Mouse (Mus musculus): ENCODE data around the gene Gnmt.

The Gnmt gene

DNA sequence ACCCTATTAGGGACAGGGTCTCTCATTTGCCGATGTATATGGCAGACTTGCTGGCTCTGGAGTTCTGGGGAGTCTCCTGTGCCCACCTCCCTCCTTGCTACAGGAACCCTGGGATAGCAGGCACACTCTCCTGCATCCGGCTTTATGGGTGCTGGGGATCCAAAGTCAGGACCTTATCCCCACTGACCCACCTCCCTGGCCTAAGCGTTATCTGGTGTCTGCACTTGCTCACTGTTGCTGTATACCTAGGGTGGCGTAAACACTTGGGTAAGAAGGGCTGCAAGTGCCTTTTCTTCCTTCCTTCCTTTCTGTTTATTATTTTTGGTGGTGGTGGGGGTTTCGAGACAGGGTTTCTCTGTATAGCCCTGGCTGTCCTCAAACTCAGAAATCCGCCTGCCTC is 12.3 kb upstream of the Gnmt start:
- DNase-seq, result no peak

DNA sequence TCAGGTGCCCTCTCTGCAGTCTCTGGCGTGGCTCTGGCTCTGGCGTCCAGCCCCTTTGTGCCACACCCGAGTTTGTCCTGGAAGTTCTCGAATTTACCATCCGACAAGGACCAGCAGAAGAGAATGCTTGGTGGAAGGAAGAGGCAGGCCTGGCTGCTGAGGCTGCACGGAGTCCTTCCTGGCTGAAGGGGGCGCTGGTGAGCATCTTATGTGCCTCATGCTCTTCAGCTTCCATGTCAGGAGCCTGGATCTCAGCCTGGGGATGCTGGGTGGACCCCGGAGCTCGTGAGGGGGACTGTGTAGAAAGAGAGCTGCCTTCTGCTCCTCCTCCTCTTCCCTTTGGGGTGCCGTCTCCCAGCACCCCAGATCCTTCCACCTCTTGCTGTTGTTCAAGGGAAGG is 7.2 kb upstream of the Gnmt start:
- DNase-seq, result no peak

DNA sequence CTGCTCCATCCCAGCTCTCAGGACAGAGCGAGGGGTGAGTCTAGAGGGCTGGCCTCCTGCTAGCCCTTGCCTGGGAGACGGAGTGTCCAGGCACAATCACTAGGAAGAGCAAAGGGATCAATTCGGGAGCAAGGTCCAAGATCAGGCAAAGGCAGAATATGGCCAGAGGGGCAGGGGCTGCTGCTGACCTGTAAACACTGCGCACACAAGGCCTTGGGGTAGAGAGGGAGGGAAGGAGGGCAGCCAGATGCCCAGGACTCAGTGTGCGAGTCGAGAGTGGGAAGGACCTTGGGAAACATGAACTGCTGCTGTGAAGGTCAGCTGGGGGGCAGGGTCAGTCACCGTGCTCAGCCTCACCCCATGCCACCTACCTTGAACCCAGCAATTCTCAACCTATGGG is 6.3 kb upstream of the Gnmt start:
- DNase-seq, result no peak

DNA sequence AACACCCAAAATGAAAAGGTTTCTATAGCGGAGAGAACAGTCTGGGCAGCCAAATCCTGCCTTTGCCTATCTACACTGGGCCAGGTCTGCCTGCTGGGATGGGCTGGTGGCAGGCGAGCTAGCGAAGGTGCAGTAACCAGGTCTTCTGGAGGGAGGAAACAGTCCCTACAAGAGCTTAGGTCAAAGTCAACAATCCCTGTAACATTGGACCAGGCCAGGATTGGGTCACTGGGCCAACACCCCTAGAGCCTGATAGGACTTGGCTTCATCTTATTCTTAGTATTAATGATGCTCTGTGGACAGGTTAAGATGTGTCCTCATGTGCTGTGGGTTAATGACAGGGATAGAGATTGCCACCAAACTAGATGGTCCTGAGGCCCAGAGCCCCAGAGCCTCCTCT is 5.1 kb upstream of the Gnmt start:
- no peak for DNase-seq

DNA sequence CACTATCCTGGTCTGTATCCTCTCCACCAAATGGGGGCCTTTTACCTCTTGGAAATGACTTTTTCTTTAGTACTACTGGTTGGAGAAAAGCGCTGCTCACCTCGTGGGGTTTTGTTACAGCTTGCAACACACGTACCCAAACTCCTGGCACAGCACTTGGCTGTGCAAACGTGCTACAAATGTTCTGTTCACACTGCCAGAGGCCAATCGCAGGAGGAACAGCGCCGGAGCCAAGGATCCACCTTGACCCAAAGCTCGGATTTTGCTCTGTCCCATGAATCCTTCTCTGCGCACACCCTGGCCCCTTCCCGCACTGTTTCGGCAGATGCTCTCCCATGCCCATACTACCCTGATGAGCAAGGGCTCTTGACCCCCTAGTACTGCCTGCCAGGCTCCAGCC is 472 bp downstream of the Gnmt start:
- DNase-seq, result no peak

DNA sequence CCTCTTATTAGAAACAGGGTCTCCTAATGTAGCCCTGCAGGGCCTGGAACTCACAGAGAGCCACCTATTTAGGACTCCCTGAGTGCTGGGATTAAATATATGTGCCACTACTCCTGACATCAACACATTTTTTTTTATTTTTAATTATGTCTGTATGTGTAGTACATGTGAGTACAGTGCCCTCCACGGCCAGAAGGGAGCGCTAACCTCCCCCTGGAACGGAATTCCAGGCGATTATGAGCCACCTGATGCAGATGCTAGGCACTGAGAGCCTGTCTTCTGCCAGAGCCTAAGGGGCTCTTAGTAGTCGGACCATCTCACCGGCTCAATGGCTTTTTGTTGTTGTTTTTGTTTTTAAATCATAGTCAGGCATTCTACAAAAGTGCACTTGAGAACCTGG is 947 bp downstream of the Gnmt start:
- no peak for DNase-seq

DNA sequence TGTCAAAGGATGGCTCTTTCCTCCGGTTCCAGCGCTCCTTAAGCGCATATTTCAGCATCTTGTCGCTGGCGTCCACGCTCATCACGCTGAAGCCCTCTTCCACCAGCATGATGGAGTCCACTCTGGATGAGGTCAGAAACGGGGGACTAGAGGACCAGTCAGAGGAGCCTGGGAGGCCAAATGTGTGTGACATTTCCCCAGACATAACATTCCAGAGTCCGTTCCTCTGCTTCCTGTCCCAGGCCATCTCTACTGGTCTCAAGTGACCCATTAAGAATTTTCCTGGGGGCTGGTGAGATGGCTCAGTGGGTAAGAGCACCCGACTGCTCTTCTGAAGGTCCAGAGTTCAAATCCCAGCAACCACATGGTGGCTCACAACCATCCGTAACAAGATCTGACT is 1.7 kb downstream of the Gnmt start:
- DNase-seq, result no peak

DNA sequence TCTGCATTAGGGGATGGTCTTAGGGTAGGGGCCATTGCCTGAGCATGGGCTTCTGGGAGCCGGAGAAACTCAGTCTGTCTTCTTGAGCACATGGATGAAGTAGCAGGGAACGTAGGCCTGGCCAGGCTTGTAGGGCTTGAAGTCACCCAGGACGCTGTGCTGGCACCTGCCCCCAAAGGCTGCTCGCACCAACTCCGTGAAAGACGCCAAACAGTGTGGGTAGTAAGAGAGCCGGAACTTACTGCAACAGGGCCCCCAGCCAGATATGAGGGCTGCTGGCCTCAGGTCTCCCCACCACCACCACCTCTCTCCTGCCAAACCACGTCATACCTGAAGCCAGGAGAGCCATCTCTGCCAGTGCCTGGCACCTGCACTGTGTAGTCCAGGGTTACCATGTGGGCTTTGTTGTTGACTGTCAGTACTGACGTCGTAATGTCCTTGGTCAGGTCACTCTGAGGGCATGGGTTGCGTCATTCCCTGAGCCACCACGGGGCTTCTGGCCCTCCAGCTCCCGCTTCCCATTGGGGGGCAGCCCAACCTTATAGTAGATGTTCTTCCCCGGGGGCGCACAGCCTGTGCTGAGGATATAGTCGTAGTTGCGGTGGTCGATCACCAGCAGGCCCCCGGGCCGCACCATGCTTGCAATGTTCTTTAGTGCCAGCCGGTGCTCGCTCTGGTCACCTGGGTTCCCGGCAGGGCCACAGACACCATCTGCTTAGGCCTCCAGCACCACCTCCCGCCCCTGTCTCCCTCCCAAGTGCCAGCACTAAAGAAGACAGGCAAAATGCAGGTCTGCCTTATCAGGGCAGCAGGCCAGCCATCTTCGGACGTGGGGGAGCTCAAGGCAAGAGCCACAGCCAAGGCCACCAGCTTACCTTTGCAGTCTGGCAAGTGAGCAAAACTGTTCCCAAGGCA is 3.0 kb downstream of the Gnmt start:
- DNase-seq, result no peak

DNA sequence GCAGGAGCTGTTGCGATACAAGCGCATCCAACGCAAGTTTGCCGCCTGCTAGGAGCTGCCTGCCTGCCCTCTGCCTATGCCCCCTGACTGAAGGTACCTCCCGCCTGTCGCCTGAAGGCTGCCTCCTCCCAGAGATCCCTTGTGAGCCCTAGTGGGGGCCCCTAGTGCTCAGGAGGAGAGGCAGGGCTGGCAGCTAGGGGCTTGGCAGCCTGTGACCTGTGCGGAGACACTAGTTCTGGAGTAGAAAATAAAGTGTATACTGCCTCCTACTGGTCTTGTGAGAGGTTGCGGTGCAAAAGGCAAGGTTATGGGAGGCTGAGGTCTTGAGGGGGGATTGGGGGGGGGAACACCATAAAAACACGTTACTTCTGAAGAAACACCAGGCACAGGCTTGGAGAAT is 3.7 kb downstream of the Gnmt start:
- no peak for DNase-seq

DNA sequence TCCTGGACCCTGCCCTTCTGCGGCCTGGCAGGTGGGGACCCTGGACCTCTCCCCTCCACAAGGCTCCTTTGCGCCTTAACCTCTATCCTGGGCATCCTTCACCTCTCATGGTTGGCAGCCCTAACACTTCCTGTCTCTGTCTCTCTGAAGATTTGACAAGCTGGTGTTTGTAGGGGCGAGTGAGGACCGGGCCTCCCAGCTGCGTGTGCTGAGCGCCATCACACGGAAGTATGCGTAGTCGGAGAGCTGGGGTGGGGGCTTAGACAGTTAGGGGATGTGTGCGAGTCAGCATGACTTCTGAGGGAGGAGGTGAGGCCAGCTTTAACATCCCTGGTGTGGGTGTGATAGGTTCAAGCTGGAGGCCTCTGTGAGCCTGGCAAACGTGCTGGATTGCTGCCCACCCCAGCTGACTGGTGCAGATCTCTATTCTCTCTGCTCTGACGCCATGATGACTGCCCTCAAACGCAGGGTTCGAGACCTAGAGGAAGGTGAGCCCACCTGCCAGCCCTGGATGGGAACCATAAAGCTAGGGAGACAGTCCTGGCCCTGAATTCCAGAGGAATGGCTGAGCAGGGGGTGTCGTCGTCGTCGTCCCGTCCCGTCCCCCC is 4.4 kb downstream of the Gnmt start:
- DNase-seq, result no peak

DNA sequence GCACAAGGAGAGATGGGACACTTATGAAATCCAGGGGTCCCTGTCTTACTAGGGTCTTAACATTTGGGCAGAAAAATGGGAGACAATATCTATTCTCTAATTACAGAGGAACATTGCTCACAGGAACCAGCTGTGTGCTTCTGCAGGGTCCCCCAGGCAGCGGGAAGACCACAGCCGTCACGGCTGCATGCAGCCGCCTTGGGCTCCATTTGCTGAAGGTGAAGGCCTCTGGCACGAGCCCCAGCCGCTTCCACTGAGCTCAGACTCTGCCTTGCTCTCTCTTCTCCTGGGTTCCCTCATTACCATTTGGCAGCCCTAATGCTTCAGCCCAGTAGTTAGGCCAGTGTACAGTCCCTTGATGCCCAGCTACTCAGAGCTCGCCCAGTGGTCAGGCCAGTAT is 7.9 kb downstream of the Gnmt start:
- DNase-seq, result no peak

DNA sequence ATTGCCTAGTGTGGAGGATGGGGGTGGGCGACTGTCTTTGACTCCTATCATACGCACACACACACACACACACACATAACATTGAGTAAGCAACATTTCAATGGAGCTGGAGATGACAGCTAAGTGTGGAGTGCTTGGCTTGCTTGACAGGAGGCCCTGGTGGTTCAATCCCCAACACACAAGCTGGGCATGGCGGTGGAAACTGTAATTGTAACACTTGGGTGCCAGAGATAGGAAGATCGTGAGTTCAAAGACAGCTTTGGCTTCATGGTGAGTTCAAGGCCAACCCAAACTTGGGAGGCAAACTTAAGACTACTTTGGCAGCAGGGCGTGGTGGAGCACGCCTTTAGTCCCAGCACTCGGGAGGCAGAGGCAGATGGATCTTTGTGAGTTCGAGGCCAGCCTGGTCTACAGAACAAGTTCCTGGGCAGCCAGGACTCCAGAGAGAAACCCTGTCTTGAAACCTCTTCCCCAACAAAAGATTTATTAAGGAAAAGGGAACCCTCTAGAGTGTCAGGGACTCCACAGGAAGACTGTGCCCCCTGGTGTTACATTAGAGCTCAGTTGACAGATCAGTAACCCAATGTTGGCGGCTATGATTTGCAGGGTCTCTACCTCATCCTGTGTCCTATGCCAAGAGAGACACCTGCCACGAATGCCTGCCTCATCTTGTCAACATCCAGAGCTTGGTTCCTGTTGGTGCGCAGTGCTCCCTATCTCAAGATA is 14.0 kb downstream of the Gnmt start:
- no peak for DNase-seq

DNA sequence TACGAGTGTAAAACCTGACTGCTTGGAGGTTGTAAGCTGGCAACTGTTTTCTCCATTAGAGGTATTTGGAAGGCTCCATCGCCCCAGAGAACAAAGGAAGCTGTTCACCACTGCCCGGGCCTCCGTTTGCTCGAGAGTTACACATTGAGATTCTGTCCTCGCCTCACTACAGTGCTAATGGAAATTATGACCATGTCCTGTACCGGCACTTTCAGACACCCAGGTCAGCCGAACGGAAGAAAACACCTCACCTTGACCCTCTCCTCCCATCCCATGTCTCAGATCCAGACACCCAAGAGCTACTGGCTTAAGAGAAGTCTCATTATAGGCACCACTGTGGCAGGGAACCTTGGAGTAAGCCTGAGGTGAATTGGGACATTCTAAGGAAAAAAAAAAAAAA is 15.1 kb downstream of the Gnmt start:
- no peak for DNase-seq

DNA sequence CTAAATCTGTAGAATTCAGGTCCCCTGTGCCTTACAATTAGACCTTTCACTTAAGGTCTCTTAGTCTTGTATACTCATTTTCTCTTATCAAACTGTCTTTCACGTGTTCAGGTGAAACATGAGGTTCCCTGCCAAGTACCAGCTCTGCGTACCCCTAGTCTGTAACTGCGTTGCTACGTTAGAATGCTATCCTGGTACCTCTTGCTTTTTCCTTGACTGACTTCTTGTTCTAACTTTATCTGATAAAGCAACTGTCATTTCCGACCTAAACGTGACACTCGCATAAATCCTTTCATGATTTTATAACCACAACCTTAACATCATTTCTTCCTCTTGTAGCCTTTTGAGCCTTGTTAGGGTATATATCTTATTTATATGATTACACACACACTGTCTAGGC is 16.5 kb downstream of the Gnmt start:
- DNase-seq, result no peak

DNA sequence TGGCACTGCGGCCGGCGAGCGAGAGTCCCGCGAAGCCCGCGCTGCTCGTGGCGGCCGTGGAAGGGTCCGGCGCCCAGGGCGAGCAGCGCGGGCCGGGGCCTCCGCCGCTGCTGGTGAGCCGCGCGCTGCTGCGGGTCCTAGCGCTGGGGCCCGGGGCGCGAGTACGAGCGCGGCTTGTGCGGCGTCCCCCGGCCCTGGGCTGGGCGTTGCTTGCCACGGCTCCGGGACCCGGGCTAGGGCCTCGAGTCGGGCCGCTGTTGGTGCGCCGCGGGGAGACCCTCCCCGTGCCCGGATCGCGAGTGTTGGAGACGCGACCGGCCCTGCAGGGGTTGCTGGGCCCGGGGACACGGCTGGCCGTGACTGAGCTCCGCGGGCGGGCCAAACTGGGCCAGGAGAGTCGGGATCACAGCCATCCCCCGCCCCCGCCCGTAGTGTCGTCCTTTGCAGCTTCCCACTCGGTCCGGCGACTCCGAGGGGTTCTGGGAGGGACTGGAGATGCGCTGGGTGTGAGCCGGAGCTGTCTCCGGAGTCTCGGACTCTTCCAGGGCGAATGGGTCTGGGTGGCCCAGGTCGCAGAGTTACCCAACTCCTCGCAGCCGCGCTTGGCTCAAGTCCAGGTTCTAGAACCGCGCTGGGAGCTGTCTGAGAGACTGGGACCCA is 17.2 kb downstream of the Gnmt start:
- DNase-seq, result peak; percentile 65

DNA sequence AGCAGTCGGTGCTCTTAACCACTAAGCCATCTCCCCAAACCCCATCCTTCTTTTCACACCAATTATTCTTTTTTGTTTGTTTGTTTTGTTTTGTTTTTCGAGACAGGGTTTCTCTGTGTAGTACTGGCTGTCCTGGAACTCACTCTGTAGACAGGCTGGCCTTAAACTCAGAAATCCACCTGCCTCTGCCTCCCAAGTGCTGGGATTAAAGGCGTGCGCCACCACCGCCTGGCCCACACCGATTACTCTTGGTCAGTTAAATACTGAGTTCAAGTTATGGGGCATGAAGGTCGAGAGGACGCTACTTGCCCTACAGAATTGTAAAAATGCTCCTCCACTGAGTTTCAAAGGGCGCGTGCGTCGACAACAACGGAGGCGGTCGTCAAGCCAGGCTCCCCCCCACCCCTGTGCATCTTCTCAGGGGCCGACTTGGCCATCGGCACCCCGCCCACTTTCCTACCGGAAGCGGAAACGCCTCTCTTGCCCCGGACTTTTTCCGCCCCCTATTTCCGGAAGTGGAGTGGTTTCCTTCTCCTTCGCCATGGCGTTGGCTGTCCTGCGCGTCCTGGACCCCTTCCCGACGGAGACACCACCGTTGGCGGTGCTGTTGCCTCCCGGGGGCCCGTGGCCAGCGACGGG is 17.9 kb downstream of the Gnmt start, which contains the start of gene Pex6:
Gene Pex6, plus strand, starts transcription at position 505 of the 639 bp plus-strand sequence.
- DNase-seq, result peak; percentile 96

DNA sequence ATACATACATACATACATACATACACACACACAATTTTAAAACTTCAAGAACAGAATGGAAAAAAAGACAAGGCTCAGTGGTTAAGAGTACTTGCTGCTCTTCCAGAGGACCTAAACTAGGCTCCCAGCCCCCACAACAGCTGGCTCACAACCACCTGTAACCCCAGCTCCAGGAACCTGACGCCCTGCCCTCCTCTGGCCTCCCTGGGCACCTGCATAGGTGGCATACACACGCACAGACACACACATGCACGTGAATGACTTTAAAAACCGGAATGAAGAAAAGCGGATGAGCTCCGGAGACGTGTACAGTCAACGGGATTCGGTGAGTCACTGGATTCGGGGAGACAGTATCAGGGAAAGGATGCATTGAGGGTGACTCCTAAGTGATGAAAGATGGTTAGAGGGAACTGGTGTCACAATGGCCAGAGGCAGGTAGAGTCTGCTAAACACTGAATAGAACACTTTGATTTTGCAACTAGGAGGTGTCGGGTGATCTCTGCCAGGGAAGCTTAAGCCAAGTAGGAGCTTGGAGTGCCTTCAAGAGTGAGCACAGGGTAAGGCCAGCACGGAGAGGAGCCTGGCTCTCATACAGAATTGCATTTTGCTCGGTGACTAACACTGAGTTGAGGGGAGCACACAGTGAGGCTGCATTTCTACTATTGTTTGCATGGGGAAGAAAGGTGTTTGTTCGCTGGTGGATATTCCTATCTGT is 22.4 kb downstream of the Gnmt start:
- no peak for DNase-seq

DNA sequence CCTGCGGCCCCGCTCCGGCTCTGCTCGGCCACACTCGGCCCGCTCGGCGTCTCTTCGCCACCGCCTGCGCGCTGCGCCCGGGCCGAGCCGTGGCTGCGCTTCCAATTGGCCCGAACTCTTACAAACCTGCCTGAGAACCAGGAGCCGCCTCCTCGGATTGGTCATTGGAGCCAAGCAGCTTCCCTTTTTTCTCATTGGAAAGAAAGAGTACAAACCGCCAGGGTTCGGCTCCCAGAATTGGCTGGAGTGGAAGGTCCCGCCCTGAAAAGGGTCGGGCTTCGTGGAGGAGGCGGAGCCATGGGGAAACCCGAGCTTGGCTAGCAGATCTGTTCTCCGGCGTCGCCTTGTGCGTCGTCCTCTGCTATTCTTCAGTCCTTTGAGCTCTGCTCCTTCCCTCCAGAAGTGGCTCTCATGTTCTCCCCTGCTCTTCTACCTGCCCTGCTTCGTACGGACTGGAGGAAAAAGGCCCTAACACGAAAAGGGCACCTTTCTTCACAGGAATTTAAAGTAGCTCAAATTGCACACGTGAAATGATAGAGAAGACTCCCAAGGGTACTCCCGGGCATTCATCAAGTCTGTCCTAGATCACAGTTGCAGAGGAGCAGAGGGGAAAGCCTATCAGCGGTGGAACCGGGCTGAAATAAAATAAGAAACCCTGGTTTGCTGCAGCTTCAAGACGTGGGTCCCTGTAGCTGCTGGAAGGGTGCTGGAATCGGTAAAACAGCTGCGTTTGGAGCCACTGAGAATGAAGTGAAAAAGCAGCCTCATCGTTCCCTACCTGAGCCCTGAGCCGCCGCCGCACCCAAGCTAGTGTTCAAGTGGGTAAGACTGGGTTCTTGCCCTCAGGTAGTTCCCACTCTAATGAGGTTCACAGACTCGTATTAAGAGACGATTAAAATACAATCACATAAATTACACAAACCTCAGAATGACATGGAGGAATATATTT is 23.8 kb downstream of the Gnmt start, which contains the start of gene Ppp2r5d:
Gene Ppp2r5d, minus strand, starts transcription at position 225 of the 949 bp plus-strand sequence.
- DNase-seq, result peak; percentile 97

DNA sequence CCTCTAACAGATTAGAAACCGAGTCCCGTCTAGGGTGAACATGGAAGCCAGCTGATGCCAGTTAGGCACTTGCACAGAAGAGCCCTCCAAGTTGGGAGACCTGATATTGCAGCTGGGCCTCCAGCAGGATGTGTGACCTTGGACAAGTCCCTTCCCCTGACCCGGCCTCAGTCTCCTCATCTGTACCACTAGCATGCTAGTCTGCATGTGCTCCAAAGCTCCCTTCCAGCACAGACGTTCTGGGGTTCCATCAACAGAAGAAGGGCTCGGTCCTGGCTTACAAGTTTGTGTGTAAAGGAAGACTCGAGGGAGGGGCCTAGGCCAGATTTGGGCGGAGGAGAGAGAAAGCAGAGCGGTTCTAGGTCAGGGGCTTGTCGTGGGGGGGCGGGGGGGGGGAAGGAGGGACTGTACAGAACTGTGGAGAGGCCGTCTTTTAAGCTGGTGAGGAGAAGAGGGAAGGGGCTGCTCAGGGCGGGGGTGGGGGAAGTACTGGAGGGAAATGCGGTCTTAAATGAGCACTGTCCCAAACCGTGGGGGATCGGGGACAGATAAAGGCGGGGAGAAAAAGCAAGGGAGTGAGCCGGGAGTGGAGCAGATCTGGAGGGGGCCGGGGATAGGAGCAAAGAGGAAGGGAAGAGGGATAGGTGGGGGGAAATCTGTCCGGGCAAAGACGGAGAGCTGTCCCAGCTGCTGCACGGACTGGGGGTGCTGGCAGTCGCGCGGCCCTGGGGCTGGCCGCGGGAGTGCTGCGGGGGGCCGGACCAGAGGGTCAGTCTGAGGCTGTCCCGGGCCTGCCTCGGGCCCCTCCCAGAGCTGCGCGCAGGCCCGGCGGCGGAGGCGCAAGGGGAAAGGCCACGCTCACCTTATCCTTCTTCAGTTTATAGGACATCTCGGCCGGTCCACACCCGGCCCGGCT is 24.7 kb downstream of the Gnmt start:
- DNase-seq, result no peak

DNA sequence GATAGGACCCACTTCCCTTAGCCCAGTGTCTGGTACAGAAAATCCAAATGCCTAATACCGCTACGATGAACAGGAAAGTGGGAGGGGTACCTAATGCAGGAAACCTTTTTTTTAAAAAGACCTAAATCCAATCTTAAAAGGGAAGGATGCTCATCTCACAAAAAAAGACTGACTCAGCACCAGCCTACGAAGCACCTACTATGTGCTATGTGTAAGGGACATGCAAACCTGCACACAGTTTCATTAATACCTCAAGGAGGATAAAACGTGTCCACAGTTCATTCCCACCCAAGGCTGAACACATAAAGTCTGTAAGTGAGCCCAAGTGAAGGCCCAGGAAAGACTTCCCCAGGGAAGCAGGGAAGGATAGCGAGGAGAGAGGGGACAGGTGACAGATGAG is 26.5 kb downstream of the Gnmt start:
- DNase-seq, result no peak

Measured in kidney, postnatal 14 days (tissue).